Mouse (Mus musculus): Measurements from ENCODE around the gene Ptma.

- TF ChIP-seq CTCF (IDR thresholded peaks at IDR 0.05): no peak
- TF ChIP-seq EP300 (IDR thresholded peaks at IDR 0.05): no peak
Measured at GRCm38 (mm10) chr1:86546797-86547196, 20.3 kb downstream of the Ptma start.

Data from lung, postnatal 0 days (tissue).